Mouse (Mus musculus): ENCODE measurements around the gene Fbxl17. TPM values are rescaled to one million over a fixed set of nuclear protein-coding genes. Genes with fewer than 3 reads are reported as not detected.

The Fbxl17 gene
- polyA plus RNA-seq, 1 experiment from 2014 or later = 3.3 TPM

- no peak for ATAC-seq
- Histone ChIP-seq H3K36me3 (replicated peaks; ENCODE audit: insufficient read depth, low read length) (no peaks in the 10 kb centered on the region; the same call in 1 of the 2 replicates), H3K9me3 (ENCODE audit: low read length) (no peaks in the 10 kb centered on the region), H3K27ac (ENCODE audit: low read depth) (no peak overlapping the region), H3K4me1 (ENCODE audit: insufficient read depth) (no peaks in the 10 kb centered on the region), H3K27me3 (ENCODE audit: insufficient read depth, low read length) (no peaks in the 10 kb centered on the region), H3K4me3 (ENCODE audit: low read depth, low read length) (no peak overlapping the region), H3K9ac (replicated peaks) (no peak overlapping the region), H3K4me2 (ENCODE audit: low read depth, low read length) (no peak overlapping the region)
- TF ChIP-seq CTCF (IDR thresholded peaks at IDR 0.05; ENCODE audit: low read depth) (no peak), EP300 (IDR thresholded peaks at IDR 0.05; ENCODE audit: low read depth) (no peak)
- DNase-seq = no peak
- WGBS (ENCODE audit: insufficient replicate concordance) = 86% methylated on average over 14 of the region's 14 CpGs
Observed at GRCm38 (mm10) chr17:63075091-63076036, 424.5 kb downstream of the Fbxl17 start.

GRCm38 (mm10) chr17:63073342-63073741 lies 426.5 kb downstream of the Fbxl17 start:
- H3K9me3 ChIP-seq (ENCODE audit: low read length) = no peaks in the 10 kb centered on the region
- no peak overlapping the region for H3K4me2 ChIP-seq (ENCODE audit: low read depth, low read length)
- TF ChIP-seq EP300 (IDR thresholded peaks at IDR 0.05; ENCODE audit: low read depth) = no peak
- no peak for TF ChIP-seq CTCF (IDR thresholded peaks at IDR 0.05; ENCODE audit: low read depth)
- no peaks in the 10 kb centered on the region for H3K4me1 ChIP-seq (ENCODE audit: insufficient read depth)
- H3K36me3 ChIP-seq (replicated peaks; ENCODE audit: insufficient read depth, low read length) = no peaks in the 10 kb centered on the region; the same call in 1 of the 2 replicates
- H3K4me3 ChIP-seq (ENCODE audit: low read depth, low read length) = no peak overlapping the region
- ATAC-seq (no peak), DNase-seq (no peak)
- no peak overlapping the region for H3K27ac ChIP-seq (ENCODE audit: low read depth)
- 77% methylated on average over 6 of the region's 6 CpGs for WGBS (ENCODE audit: insufficient replicate concordance)
- H3K9ac ChIP-seq (replicated peaks) = no peak overlapping the region
- no peaks in the 10 kb centered on the region for H3K27me3 ChIP-seq (ENCODE audit: insufficient read depth, low read length)

GRCm38 (mm10) chr17:63071134-63071923 lies 428.5 kb downstream of the Fbxl17 start:
- 82% methylated on average over 15 of the region's 15 CpGs for WGBS (ENCODE audit: insufficient replicate concordance)
- DNase-seq (no peak), ATAC-seq (no peak)
- no peak overlapping the region for H3K9ac ChIP-seq (replicated peaks)
- no peaks in the 10 kb centered on the region for H3K9me3 ChIP-seq (ENCODE audit: low read length)
- H3K27me3 ChIP-seq (ENCODE audit: insufficient read depth, low read length) = no peaks in the 10 kb centered on the region
- H3K4me2 ChIP-seq (ENCODE audit: low read depth, low read length) = no peak overlapping the region
- no peaks in the 10 kb centered on the region for H3K4me1 ChIP-seq (ENCODE audit: insufficient read depth)
- no peaks in the 10 kb centered on the region; the same call in 1 of the 2 replicates for H3K36me3 ChIP-seq (replicated peaks; ENCODE audit: insufficient read depth, low read length)
- no peak overlapping the region for H3K4me3 ChIP-seq (ENCODE audit: low read depth, low read length)
- TF ChIP-seq CTCF (IDR thresholded peaks at IDR 0.05; ENCODE audit: low read depth) (no peak), EP300 (IDR thresholded peaks at IDR 0.05; ENCODE audit: low read depth) (no peak)
- H3K27ac ChIP-seq (ENCODE audit: low read depth) = no peak overlapping the region

- H3K4me3 ChIP-seq (ENCODE audit: low read depth, low read length) = no peak overlapping the region
Observed at GRCm38 (mm10) chr17:63070161-63070761, 429.6 kb downstream of the Fbxl17 start.

GRCm38 (mm10) chr17:63062785-63063184 lies 437.0 kb downstream of the Fbxl17 start:
- no peaks in the 10 kb centered on the region for H3K27me3 ChIP-seq (ENCODE audit: insufficient read depth, low read length)
- H3K4me3 ChIP-seq (ENCODE audit: low read depth, low read length) = no peak overlapping the region
- H3K9ac ChIP-seq (replicated peaks) = no peak overlapping the region
- TF ChIP-seq EP300 (IDR thresholded peaks at IDR 0.05; ENCODE audit: low read depth) (no peak), CTCF (IDR thresholded peaks at IDR 0.05; ENCODE audit: low read depth) (no peak)
- no peak overlapping the region for H3K27ac ChIP-seq (ENCODE audit: low read depth)
- ATAC-seq (no peak), DNase-seq (no peak)
- H3K4me1 ChIP-seq (ENCODE audit: insufficient read depth) = no peaks in the 10 kb centered on the region
- no peaks in the 10 kb centered on the region for H3K9me3 ChIP-seq (ENCODE audit: low read length)
- no peaks in the 10 kb centered on the region for H3K36me3 ChIP-seq (replicated peaks; ENCODE audit: insufficient read depth, low read length)
- 66% methylated on average over 5 of the region's 5 CpGs for WGBS (ENCODE audit: insufficient replicate concordance)
- H3K4me2 ChIP-seq (ENCODE audit: low read depth, low read length) = no peak overlapping the region

More at GRCm38 (mm10) chr17:63070161-63070761, 429.6 kb downstream of the Fbxl17 start:
- no peak for DNase-seq
- Histone ChIP-seq H3K36me3 (replicated peaks; ENCODE audit: insufficient read depth, low read length) (no peaks in the 10 kb centered on the region; the same call in 1 of the 2 replicates), H3K27me3 (ENCODE audit: insufficient read depth, low read length) (no peaks in the 10 kb centered on the region), H3K4me2 (ENCODE audit: low read depth, low read length) (no peak overlapping the region), H3K9me3 (ENCODE audit: low read length) (no peaks in the 10 kb centered on the region), H3K9ac (replicated peaks) (no peak overlapping the region), H3K27ac (ENCODE audit: low read depth) (no peak overlapping the region), H3K4me1 (ENCODE audit: insufficient read depth) (no peaks in the 10 kb centered on the region)
- 71% methylated on average over 5 of the region's 5 CpGs for WGBS (ENCODE audit: insufficient replicate concordance)
- TF ChIP-seq EP300 (IDR thresholded peaks at IDR 0.05; ENCODE audit: low read depth) (no peak), CTCF (IDR thresholded peaks at IDR 0.05; ENCODE audit: low read depth) (no peak)
- no peak for ATAC-seq
